In the genomic region with DNA sequence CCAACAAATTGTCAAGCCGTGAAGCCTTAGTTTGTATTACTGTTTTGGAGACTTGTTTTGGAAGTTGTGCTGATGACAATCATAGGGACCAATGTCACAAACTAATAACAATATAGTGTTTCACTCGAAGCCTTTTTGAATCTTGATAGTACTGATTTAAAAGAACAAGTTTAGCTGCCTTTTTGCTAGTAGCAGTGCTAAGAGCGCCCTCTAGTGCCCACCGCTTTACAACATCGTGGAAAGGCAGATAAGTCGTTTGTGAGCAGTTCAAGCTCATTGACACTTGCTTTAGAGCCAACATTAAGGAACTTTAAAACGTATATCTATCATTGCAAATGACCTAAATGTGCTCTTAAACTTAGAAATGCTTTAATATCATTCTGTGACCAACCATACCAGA, we compare ENCODE assay signal across 9 mouse cellular contexts.
DNase-seq lines count a peak whose midpoint lies in the region; ATAC-seq and TF ChIP-seq lines count a peak whose summit lies in the region.
"Had no signal": no experiment of that assay in that cellular context is flagged by ENCODE, and none has a peak within 500 bp of the region (broad histone marks: within the 10 kb centered on the region; RNA-seq: fewer than 3 reads in every experiment).

No protein-coding gene starts in this region.

- no peak for ATAC-seq in lung, embryonic 14.5 days (ENCODE audit: insufficient read depth)

- H3K9me3 ChIP-seq in lung, embryonic 14.5 days (ENCODE audit: low read depth, low read length) = no peaks in the 10 kb centered on the region
- H3K9me3 ChIP-seq: lung, embryonic 15.5 days had no signal

- H3K4me2 ChIP-seq in lung, embryonic 14.5 days = no peak overlapping the region
- H3K4me2 ChIP-seq: lung, embryonic 15.5 days had no signal

- H3K4me3 ChIP-seq in lung, embryonic 14.5 days (ENCODE audit: low read depth, low read length) = no peak overlapping the region
- H3K4me3 ChIP-seq: lung, embryonic 15.5 days had no signal

- peak; percentile 21 to 24 for DNase-seq in B cell, adult 2 months
- DNase-seq in NIH3T3 (ENCODE audit: low read depth) = peak; percentile 88
- peak; percentile 73 to 85 for DNase-seq in cerebellum, postnatal 25 days
- peak; percentile 84 to 91 for DNase-seq in frontal cortex, postnatal 36 days (ENCODE audit: low spot score in 2 of 2)
- peak; percentile 76 to 93 for DNase-seq in kidney, postnatal 36 days
- DNase-seq in lung, embryonic 14.5 days = peak; percentile 96
- DNase-seq in retina, postnatal 7 days (ENCODE audit: low read depth, low spot score) = peak; percentile 59
- DNase-seq in T-cell, adult 2 months (ENCODE audit: low spot score) = no peak

- H3K27ac ChIP-seq in lung, embryonic 14.5 days (ENCODE audit: low read depth) = no peak overlapping the region
- H3K27ac ChIP-seq: lung, embryonic 15.5 days had no signal

- no peaks in the 10 kb centered on the region for H3K4me1 ChIP-seq in lung, embryonic 14.5 days (ENCODE audit: insufficient read depth)
- H3K4me1 ChIP-seq: lung, embryonic 15.5 days had no signal

- WGBS in lung, embryonic 14.5 days = 13% methylated on average over 7 of the region's 7 CpGs

- no peaks in the 10 kb centered on the region for H3K36me3 ChIP-seq in lung, embryonic 14.5 days (ENCODE audit: insufficient read depth)
- H3K36me3 ChIP-seq: lung, embryonic 15.5 days had no signal

- no peak overlapping the region for H3K9ac ChIP-seq in lung, embryonic 14.5 days
- H3K9ac ChIP-seq: lung, embryonic 15.5 days had no signal

- TF ChIP-seq CTCF in lung, embryonic 14.5 days (IDR thresholded peaks at IDR 0.05; ENCODE audit: low read depth) = peak; percentile 86

- no peaks in the 10 kb centered on the region for H3K27me3 ChIP-seq in lung, embryonic 14.5 days (ENCODE audit: insufficient read depth, low read length)
- H3K27me3 ChIP-seq: lung, embryonic 15.5 days had no signal
